Mouse (Mus musculus) ES-Bruce4 (cell line): ENCODE results near the gene Srprb.

Source experiments
- CTCF ChIP-seq: IDR thresholded peaks from one replicate; pipeline ENCODE4 v1.8.1; 2011; ENCODE audit warnings: low read depth, low read length
- POLR2A ChIP-seq: IDR thresholded peaks from one replicate; pipeline ENCODE4 v1.8.1; 2011; ENCODE audit warnings: low read length; ENCODE audit not compliant: insufficient read depth

GRCm38 (mm10) chr9:103185946-103186345 lies 16.0 kb downstream of the Srprb start:
- TF ChIP-seq CTCF, result no peak
- TF ChIP-seq POLR2A, result no peak
